Mouse (Mus musculus): ENCODE results near the gene A030005L19Rik.
"Not testable (repeated sequence)": the region's sequence is repeated elsewhere in the genome, so short reads cannot be mapped to it uniquely, and the experiment has no call there.

Gene A030005L19Rik

DNA sequence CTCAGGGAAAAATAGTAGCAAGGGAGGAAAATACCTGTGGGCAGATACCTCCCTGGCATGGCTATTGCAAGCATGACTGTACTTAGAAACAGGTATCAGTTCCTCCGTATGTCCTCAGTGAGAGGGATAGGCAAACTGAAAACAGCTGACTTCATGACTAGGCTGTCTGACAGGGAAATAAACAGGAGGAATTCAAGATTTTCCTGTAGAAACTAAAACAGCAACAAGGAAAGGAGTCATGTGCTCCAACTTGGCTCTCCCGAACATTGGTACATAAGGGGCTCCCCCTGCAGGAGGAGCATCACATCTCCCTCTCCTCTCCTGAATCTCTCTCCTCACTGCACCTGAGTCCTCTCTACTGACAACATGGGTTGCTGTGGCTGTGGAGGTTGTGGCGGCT, at the start of gene A030005L19Rik:
Gene A030005L19Rik (plus strand): TSS at position 301 of the 400 bp plus-strand sequence.
- DNase-seq (ENCODE audit: low spot score in 2 of 2) = no peak

- no peak for DNase-seq (ENCODE audit: low spot score in 2 of 2)
These were observed 42.9 kb upstream of the A030005L19Rik start for GRCm38 (mm10) chr1:82870202-82870601.

- DNase-seq (ENCODE audit: low spot score in 2 of 2) = no peak
These were observed 34.0 kb upstream of the A030005L19Rik start for GRCm38 (mm10) chr1:82879172-82879571.

- DNase-seq (ENCODE audit: low spot score in 2 of 2) = no peak
These were observed 32.9 kb upstream of the A030005L19Rik start for GRCm38 (mm10) chr1:82880196-82880595.

- DNase-seq (ENCODE audit: low spot score in 2 of 2) = no peak
These were observed 19.9 kb upstream of the A030005L19Rik start for GRCm38 (mm10) chr1:82893269-82893668.

DNA sequence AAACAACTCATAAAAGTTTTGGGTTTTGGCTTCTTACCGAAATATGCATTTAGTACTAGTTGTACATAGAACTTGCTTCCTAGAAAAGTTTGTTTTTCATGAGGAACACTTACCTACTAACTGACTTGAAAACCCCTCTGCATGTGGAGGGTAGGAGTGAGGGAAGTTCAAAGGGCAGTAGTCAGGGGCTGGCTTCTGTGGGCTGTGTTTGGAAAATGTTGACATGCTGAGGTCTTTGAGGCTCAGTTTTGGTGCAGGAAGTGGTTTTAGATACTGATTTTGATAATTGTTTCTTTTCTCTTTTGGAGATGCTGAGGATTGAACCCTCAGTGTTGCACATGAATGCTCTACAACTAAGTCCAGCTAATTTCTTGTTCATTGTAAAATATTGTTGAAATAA, 12.6 kb upstream of the A030005L19Rik start:
- DNase-seq (ENCODE audit: low spot score in 2 of 2) = no peak

DNA sequence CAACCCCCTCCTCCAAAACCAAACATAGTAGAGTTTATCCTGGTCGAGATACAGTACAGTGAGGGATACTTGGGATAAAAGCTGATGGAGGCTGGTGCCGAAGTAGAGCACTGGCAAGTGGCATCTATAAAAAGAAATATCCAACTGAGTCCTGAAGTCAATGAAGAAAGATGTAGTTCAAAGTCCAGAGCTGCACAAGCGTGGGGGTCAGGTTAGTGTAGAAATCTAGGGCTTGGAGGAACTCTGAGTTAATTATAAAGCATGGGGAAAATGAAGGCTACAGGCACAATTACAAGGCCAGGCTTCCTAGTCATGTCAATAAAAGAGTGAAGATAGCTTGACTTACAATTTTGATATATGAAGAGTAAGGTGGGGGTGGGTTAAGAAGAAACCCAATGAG, 11.9 kb upstream of the A030005L19Rik start:
- no peak for DNase-seq (ENCODE audit: low spot score in 2 of 2)

DNA sequence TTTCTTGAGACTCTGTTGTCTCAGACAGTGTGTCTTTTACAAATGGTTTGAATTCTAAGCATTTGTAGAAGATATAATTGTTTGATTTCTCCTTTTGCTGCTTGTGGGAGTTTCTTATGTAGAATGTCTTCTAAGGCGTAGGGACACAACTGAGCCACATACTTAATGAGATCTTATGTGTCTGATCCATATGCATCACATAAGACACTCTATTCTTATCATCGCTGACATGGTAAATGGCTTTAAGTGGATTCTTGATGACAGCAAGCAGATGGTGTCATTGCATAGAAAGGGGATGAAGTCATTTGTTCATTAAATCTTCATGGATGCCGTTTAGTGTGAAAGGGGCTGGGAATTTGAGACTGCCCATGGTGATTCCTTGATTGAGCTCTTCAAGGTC, 7.2 kb upstream of the A030005L19Rik start:
- no peak for DNase-seq (ENCODE audit: low spot score in 2 of 2)

- not testable (repeated sequence) for DNase-seq (ENCODE audit: low spot score in 2 of 2)
These were observed 309 bp downstream of the A030005L19Rik start for GRCm38 (mm10) chr1:82913434-82913833.

DNA sequence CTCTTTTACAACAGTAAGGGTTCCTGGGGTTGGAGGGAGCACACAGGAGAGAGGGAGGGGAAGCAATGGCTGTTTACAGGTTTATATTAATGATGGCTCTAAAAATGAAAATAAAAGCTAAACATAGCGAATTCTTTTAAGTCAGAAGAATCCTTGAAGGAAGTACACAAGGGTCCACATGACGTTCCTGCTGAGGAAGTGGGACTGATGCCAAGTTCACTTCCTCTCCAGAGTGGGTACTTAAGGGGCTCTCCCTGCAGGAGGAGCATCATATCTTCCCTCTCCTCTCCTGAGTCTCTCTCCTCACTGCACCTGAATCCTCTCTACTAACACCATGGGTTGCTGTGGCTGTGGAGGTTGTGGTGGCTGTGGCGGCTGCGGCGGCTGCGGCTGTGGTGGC, 11.5 kb downstream of the A030005L19Rik start, which contains the start of gene A030014E15Rik:
Gene A030014E15Rik (plus strand): TSS at position 268 of the 400 bp plus-strand sequence.
- DNase-seq (ENCODE audit: low spot score in 2 of 2) = no peak

- DNase-seq (ENCODE audit: low spot score in 2 of 2) = not testable (repeated sequence)
These were observed 17.4 kb downstream of the A030005L19Rik start for GRCm38 (mm10) chr1:82930558-82930957.

- not testable (repeated sequence) for DNase-seq (ENCODE audit: low spot score in 2 of 2)
These were observed 18.2 kb downstream of the A030005L19Rik start, which contains the start of gene Gm6217 for GRCm38 (mm10) chr1:82931326-82931725. TSS of gene Gm6217 (minus strand) at chr1:82931399.

DNA sequence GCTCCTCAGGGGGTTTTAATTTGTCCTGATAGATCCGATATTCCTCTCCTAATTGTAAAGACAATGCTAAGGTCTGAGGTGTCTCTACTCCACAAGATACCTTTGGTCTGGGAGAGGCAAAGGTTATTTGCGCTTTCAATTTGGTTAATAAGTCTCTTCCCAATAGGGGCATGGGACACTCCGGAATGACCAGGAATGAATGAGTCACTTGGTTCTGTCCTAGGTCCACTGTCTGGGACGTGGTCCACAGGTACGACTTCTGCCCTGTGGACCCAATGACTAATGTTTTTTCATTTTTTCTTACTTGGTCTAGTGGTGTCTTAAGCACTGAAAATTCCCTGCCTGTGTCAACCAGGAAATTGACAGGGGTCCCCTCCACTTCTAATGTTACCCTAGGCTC, 25.5 kb downstream of the A030005L19Rik start:
- DNase-seq (ENCODE audit: low spot score in 2 of 2) = no peak

DNA sequence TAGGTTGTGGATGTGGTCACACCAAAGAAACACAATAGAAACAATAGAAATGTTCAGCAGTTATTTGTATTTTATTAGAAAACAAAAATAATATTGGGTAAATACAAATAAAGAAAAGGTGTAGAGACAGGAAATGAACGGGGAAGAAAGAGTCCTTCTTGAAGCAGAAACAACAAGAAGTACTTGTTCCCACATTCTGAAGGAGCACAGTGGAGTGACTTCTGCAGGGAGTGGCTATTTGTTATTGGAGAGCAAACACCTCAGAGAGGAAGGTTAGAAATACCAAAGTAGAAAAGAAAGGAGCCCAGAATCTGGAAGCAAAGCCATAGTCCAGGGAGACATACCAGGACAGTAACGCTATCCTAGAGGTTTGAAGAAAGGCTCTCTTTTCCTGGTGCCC, 29.4 kb downstream of the A030005L19Rik start:
- not testable (repeated sequence) for DNase-seq (ENCODE audit: low spot score in 2 of 2)

- not testable (repeated sequence) for DNase-seq (ENCODE audit: low spot score in 2 of 2)
These were observed 30.2 kb downstream of the A030005L19Rik start, which contains the start of gene A030003K21Rik for GRCm38 (mm10) chr1:82943295-82943694. TSS of gene A030003K21Rik (minus strand) at chr1:82943388.

- not testable (repeated sequence) for DNase-seq (ENCODE audit: low spot score in 2 of 2)
These were observed 32.9 kb downstream of the A030005L19Rik start for GRCm38 (mm10) chr1:82946029-82946428.

DNA sequence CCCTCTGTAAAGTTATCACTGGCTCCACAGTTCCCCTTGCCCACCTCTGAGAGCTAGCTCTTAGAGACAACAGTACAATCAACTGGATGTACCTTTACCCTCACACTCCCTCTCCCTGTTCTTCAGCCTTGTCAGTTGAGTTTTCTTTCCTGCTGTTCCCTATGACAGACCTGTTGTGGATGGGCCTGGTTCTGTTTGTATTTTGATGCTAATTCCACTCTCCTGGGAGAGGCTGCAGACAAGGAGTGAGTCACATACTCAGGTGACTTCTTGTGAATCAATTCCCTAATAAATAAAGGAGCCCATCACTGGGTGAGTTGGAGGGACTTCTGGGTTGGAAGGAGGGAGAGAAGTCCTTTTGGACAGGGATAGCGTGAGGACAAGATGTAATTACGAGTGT, 35.5 kb downstream of the A030005L19Rik start:
- DNase-seq (ENCODE audit: low spot score in 2 of 2) = no peak

- DNase-seq (ENCODE audit: low spot score in 2 of 2) = not testable (repeated sequence)
These were observed 42.8 kb downstream of the A030005L19Rik start, which contains the start of gene Gm7544 for GRCm38 (mm10) chr1:82955913-82956312. TSS of gene Gm7544 (minus strand) at chr1:82956013.

GRCm38 (mm10) chr1:82959870-82960385, 46.8 kb downstream of the A030005L19Rik start, which contains the start of gene Gm47955:
TSS of gene Gm47955 (plus strand) at chr1:82960286.
- no peak for DNase-seq (ENCODE audit: low spot score in 2 of 2)

Data from urinary bladder, adult 18-20 months (tissue).